8 mouse cellular contexts compared by ENCODE assay signal in genomic region chr7:24904936-24905335, GRCm38 (mm10). TPM values are rescaled to one million over a fixed set of nuclear protein-coding genes. Genes with fewer than 3 reads are reported as not detected.
DNase-seq lines count a peak whose midpoint lies in the region; ATAC-seq and TF ChIP-seq lines count a peak whose summit lies in the region.

No protein-coding gene starts in this region.

- peak; percentile 48 for DNase-seq in layer of hippocampus, adult 11-12 months (ENCODE audit: low spot score)
- no peak for DNase-seq in layer of hippocampus, postnatal 36 days
- DNase-seq in cerebellum, adult 18-20 months, result peak; percentile 76 to 77
- DNase-seq in kidney, adult 2 months, result peak; percentile 78
- peak; percentile 53 for DNase-seq in lung, adult 2 months
- peak; percentile 56 for DNase-seq in thymus, postnatal 25 days

- H3K9ac ChIP-seq in forebrain, embryonic 16.5 days (replicated peaks; ENCODE audit: low read depth, low read length), result peak overlapping the region; percentile 57
- H3K9ac ChIP-seq in neural tube, embryonic 15.5 days (replicated peaks), result peak overlapping the region; percentile 70

- peak overlapping the region; percentile 63 for H3K4me2 ChIP-seq in forebrain, embryonic 16.5 days (ENCODE audit: low read length)
- H3K4me2 ChIP-seq in neural tube, embryonic 15.5 days, result peak overlapping the region; percentile 77

- H3K27ac ChIP-seq in forebrain, embryonic 16.5 days (ENCODE audit: low read length), result no peak overlapping the region
- no peak overlapping the region for H3K27ac ChIP-seq in kidney, adult 2 months (ENCODE audit: insufficient read depth, low read depth, low read length)
- H3K27ac ChIP-seq in neural tube, embryonic 15.5 days (replicated peaks), result peak overlapping the region; percentile 83

- no peaks in the 10 kb centered on the region for H3K9me3 ChIP-seq in forebrain, embryonic 16.5 days (ENCODE audit: control insufficient read depth, low read length)
- no peaks in the 10 kb centered on the region for H3K9me3 ChIP-seq in neural tube, embryonic 15.5 days (replicated peaks)

- peaks cover 2% of the 10 kb centered on the region; the same call in 1 of the 2 replicates for H3K36me3 ChIP-seq in forebrain, embryonic 16.5 days (ENCODE audit: control insufficient read depth, insufficient read depth)
- H3K36me3 ChIP-seq in kidney, adult 2 months (ENCODE audit: control insufficient read depth, insufficient read depth, low read length), result no peaks in the 10 kb centered on the region
- peaks cover 11% of the 10 kb centered on the region; the same call in 1 of the 2 replicates for H3K36me3 ChIP-seq in neural tube, embryonic 15.5 days

- peak; percentile 75 for TF ChIP-seq CTCF in kidney, adult 2 months (conservative IDR thresholded peaks at IDR 0.05; ENCODE audit: insufficient read depth, insufficient read length, low read depth, low read length)
- peak; percentile 77 for TF ChIP-seq CTCF in lung, adult 2 months (IDR thresholded peaks at IDR 0.05; ENCODE audit: insufficient read depth, low read length)

- no peaks in the 10 kb centered on the region for H3K27me3 ChIP-seq in forebrain, embryonic 16.5 days (replicated peaks; ENCODE audit: control insufficient read depth, insufficient read depth, low read length)
- H3K27me3 ChIP-seq in kidney, adult 2 months (replicated peaks; ENCODE audit: control insufficient read depth, insufficient read depth, low read length), result no peaks in the 10 kb centered on the region
- no peaks in the 10 kb centered on the region for H3K27me3 ChIP-seq in neural tube, embryonic 15.5 days (replicated peaks)

- H3K4me1 ChIP-seq in forebrain, embryonic 16.5 days (replicated peaks; ENCODE audit: control insufficient read depth, insufficient read depth, low read length), result peaks cover 32% of the 10 kb centered on the region
- H3K4me1 ChIP-seq in kidney, adult 2 months (ENCODE audit: control insufficient read depth, insufficient read depth, low read length), result peaks cover 5% of the 10 kb centered on the region; the same call in 1 of the 2 replicates
- H3K4me1 ChIP-seq in lung, adult 2 months (ENCODE audit: control insufficient read depth, insufficient read depth, low read length), result peaks cover 23% of the 10 kb centered on the region
- peaks cover 45% of the 10 kb centered on the region for H3K4me1 ChIP-seq in neural tube, embryonic 15.5 days

- no peak for ATAC-seq in forebrain, embryonic 16.5 days
- peak; percentile 42 for ATAC-seq in neural tube, embryonic 15.5 days (ENCODE audit: low FRiP score)

- WGBS in forebrain, embryonic 16.5 days, result 12% methylated on average over 3 of the region's 3 CpGs
- 7% methylated on average over 3 of the region's 3 CpGs for WGBS in kidney, adult 2 months
- 11% methylated on average over 3 of the region's 3 CpGs for WGBS in lung, adult 2 months
- WGBS in neural tube, embryonic 15.5 days, result 13% methylated on average over 3 of the region's 3 CpGs

- TF ChIP-seq POLR2A in kidney, adult 2 months (IDR thresholded peaks at IDR 0.05; ENCODE audit: low read depth, low read length), result no peak
- no peak for TF ChIP-seq POLR2A in lung, adult 2 months (IDR thresholded peaks at IDR 0.05; ENCODE audit: borderline replicate concordance, extremely low read depth, low read depth, low read length)

- peak overlapping the region; percentile 68 for H3K4me3 ChIP-seq in forebrain, embryonic 16.5 days (replicated peaks; ENCODE audit: low read length)
- peak overlapping the region; percentile 57 for H3K4me3 ChIP-seq in kidney, adult 2 months (ENCODE audit: insufficient read depth, low read depth, low read length)
- peak overlapping the region; percentile 75 for H3K4me3 ChIP-seq in lung, adult 2 months (replicated peaks; ENCODE audit: extremely low read depth, low read depth, low read length)
- H3K4me3 ChIP-seq in neural tube, embryonic 15.5 days (replicated peaks), result peak overlapping the region; percentile 61

RNA-seq across cellular contexts. Expression of gene Arhgef1, which starts 2.2 kb away (rescaled TPM):
- total RNA-seq in layer of hippocampus, postnatal 36 days (2021), result 10 to 100 TPM; 81.1 to 86.9 TPM
- 61.7 and 73.7 TPM in 2 replicates for polyA plus RNA-seq in forebrain, embryonic 16.5 days (2015; fragmentation: Nextera tagmentation; extraction: Ambion mirVana)
- polyA plus RNA-seq in kidney, adult 2 months (2012; rRNA removed), result 92.6 and 111 TPM in 2 replicates
- 360 and 365 TPM in 2 replicates for polyA plus RNA-seq in lung, adult 2 months (2012; rRNA removed)
- 78.5 and 85.3 TPM in 2 replicates for polyA plus RNA-seq in neural tube, embryonic 15.5 days (2015; fragmentation: Nextera tagmentation; extraction: Ambion mirVana)

RNA-seq across cellular contexts. Expression of gene Cd79a, which starts 7.8 kb away (rescaled TPM):
- total RNA-seq in layer of hippocampus, postnatal 36 days (2021), result under 1 TPM in 1 of 2 experiments, not detected in 1; 0.43 TPM
- 0.16 and 0.19 TPM in 2 replicates for polyA plus RNA-seq in forebrain, embryonic 16.5 days (2015; fragmentation: Nextera tagmentation; extraction: Ambion mirVana)
- 2.0 and 27.1 TPM in 2 replicates for polyA plus RNA-seq in kidney, adult 2 months (2012; rRNA removed)
- polyA plus RNA-seq in lung, adult 2 months (2012; rRNA removed), result 49.6 and 61.7 TPM in 2 replicates
- polyA plus RNA-seq in neural tube, embryonic 15.5 days (2015; fragmentation: Nextera tagmentation; extraction: Ambion mirVana), result 0.35 and 0.45 TPM in 2 replicates

RNA-seq across cellular contexts. Expression of gene Rps19, which starts 20.8 kb away (rescaled TPM):
- total RNA-seq in layer of hippocampus, postnatal 36 days (2021), result 100 to 1,000 TPM; 490 to 494 TPM
- 1,290 and 1,309 TPM in 2 replicates for polyA plus RNA-seq in forebrain, embryonic 16.5 days (2015; fragmentation: Nextera tagmentation; extraction: Ambion mirVana)
- polyA plus RNA-seq in kidney, adult 2 months (2012; rRNA removed), result 468 and 618 TPM in 2 replicates
- polyA plus RNA-seq in lung, adult 2 months (2012; rRNA removed), result 429 and 452 TPM in 2 replicates
- 1,165 and 1,469 TPM in 2 replicates for polyA plus RNA-seq in neural tube, embryonic 15.5 days (2015; fragmentation: Nextera tagmentation; extraction: Ambion mirVana)

RNA-seq across cellular contexts. Expression of gene Dmrtc2, which starts 35.1 kb away (rescaled TPM):
- total RNA-seq in layer of hippocampus, postnatal 36 days (2021), result not detected
- polyA plus RNA-seq in forebrain, embryonic 16.5 days (2015; fragmentation: Nextera tagmentation; extraction: Ambion mirVana), result not detected in 2 replicates
- polyA plus RNA-seq in kidney, adult 2 months (2012; rRNA removed), result 0.11 TPM in 1 of 2 replicates, not detected in the other
- polyA plus RNA-seq in lung, adult 2 months (2012; rRNA removed), result not detected in 2 replicates
- 0.26 and 0.36 TPM in 2 replicates for polyA plus RNA-seq in neural tube, embryonic 15.5 days (2015; fragmentation: Nextera tagmentation; extraction: Ambion mirVana)

RNA-seq across cellular contexts. Expression of gene Lypd4, which starts 35.2 kb away (rescaled TPM):
- total RNA-seq in layer of hippocampus, postnatal 36 days (2021), result not detected
- not detected in 2 replicates for polyA plus RNA-seq in forebrain, embryonic 16.5 days (2015; fragmentation: Nextera tagmentation; extraction: Ambion mirVana)
- polyA plus RNA-seq in kidney, adult 2 months (2012; rRNA removed), result 0.14 and 0.23 TPM in 2 replicates
- not detected in 2 replicates for polyA plus RNA-seq in lung, adult 2 months (2012; rRNA removed)
- 0.18 TPM in 1 of 2 replicates, not detected in the other for polyA plus RNA-seq in neural tube, embryonic 15.5 days (2015; fragmentation: Nextera tagmentation; extraction: Ambion mirVana)

Comparison
In these comparisons a context has a peak if more than half of its experiments do, and no peak if none do; other contexts are left out.
1. DNase-seq: peak in layer of hippocampus, adult 11-12 months (single experiment), cerebellum, adult 18-20 months (2 of 2), kidney, adult 2 months (single experiment), lung, adult 2 months (single experiment) and thymus, postnatal 25 days (single experiment); none in layer of hippocampus, postnatal 36 days (0 of 2).
2. Peak in every context shown above with its lines, with median percentiles within 50 percentile points of each other: H3K4me3 ChIP-seq.